Mouse (Mus musculus): ENCODE measurements around the gene Gpr27. TPM values are rescaled to one million over a fixed set of nuclear protein-coding genes. Genes with fewer than 3 reads are reported as not detected.
A peak's percentile ranks its signal among the peaks of the same experiment; 100 is the strongest.

Gpr27 gene
- polyA plus RNA-seq, 1 experiment from 2014 or later, result 6.5 TPM

GRCm38 (mm10) chr6:99684899-99685298 lies 7.6 kb upstream of the Gpr27 start:
- Histone ChIP-seq H3K36me3 (no peaks in the 10 kb centered on the region), H3K27ac (no peak overlapping the region), H3K4me2 (no peak overlapping the region), H3K9me3 (no peaks in the 10 kb centered on the region), H3K9ac (no peak overlapping the region), H3K4me3 (no peak overlapping the region), H3K4me1 (no peaks in the 10 kb centered on the region), H3K27me3 (peaks cover 2% of the 10 kb centered on the region; the same call in 1 of the 2 replicates)
- 56% methylated on average over 5 of the region's 5 CpGs for WGBS
- no peak for ATAC-seq (ENCODE audit: insufficient number of reproducible peaks, low FRiP score, low TSS enrichment, low read depth)

GRCm38 (mm10) chr6:99688513-99688912 lies 4.0 kb upstream of the Gpr27 start:
- Histone ChIP-seq H3K4me2 (no peak overlapping the region), H3K9ac (no peak overlapping the region), H3K9me3 (no peaks in the 10 kb centered on the region), H3K27ac (no peak overlapping the region), H3K4me1 (peaks cover 12% of the 10 kb centered on the region), H3K27me3 (peaks cover 35% of the 10 kb centered on the region), H3K4me3 (no peak overlapping the region), H3K36me3 (no peaks in the 10 kb centered on the region)
- ATAC-seq (ENCODE audit: insufficient number of reproducible peaks, low FRiP score, low TSS enrichment, low read depth), result no peak
- WGBS, result 82% methylated on average over 6 of the region's 6 CpGs

- Histone ChIP-seq H3K9ac (peak overlapping the region; percentile 77), H3K27me3 (peaks cover 56% of the 10 kb centered on the region), H3K4me1 (peaks cover 22% of the 10 kb centered on the region), H3K36me3 (peaks cover 4% of the 10 kb centered on the region; the same call in 1 of the 2 replicates), H3K4me2 (peak overlapping the region; percentile 94), H3K4me3 (peak overlapping the region; percentile 78), H3K27ac (peak overlapping the region; percentile 79; the same call in 1 of the 2 replicates), H3K9me3 (no peaks in the 10 kb centered on the region)
- peak; percentile 12; the same call in 1 of the 2 replicates for ATAC-seq (ENCODE audit: insufficient number of reproducible peaks, low FRiP score, low TSS enrichment, low read depth)
- 8% methylated on average over 25 of the region's 25 CpGs for WGBS
Observed at GRCm38 (mm10) chr6:99691666-99692205, 743 bp upstream of the Gpr27 start.

GRCm38 (mm10) chr6:99692916-99693841 lies 700 bp downstream of the Gpr27 start:
- Histone ChIP-seq H3K9ac (peak overlapping the region; percentile 77), H3K4me1 (peaks cover 22% of the 10 kb centered on the region), H3K27ac (peak overlapping the region; percentile 79), H3K4me2 (peak overlapping the region; percentile 94), H3K27me3 (peaks cover 68% of the 10 kb centered on the region), H3K9me3 (no peaks in the 10 kb centered on the region), H3K36me3 (peaks cover 4% of the 10 kb centered on the region; the same call in 1 of the 2 replicates), H3K4me3 (peak overlapping the region; percentile 78)
- ATAC-seq (ENCODE audit: insufficient number of reproducible peaks, low FRiP score, low TSS enrichment, low read depth), result no peak
- WGBS, result 1% methylated on average over 103 of the region's 110 CpGs

- peaks cover 13% of the 10 kb centered on the region for H3K4me1 ChIP-seq
- peaks cover 3% of the 10 kb centered on the region; the same call in 1 of the 2 replicates for H3K36me3 ChIP-seq
- 0 out of 2 replicates have a peak overlapping the region, but pooled peaks have one; percentile 10 for H3K4me2 ChIP-seq
- peak; percentile 79 for ATAC-seq (ENCODE audit: insufficient number of reproducible peaks, low FRiP score, low TSS enrichment, low read depth)
- WGBS, result 17% methylated on average over 3 of the region's 3 CpGs
- H3K9ac ChIP-seq, result no peak overlapping the region
- no peaks in the 10 kb centered on the region for H3K9me3 ChIP-seq
- peak overlapping the region; percentile 75 for H3K27ac ChIP-seq
- H3K4me3 ChIP-seq, result no peak overlapping the region
- H3K27me3 ChIP-seq, result peaks cover 24% of the 10 kb centered on the region
Observed at GRCm38 (mm10) chr6:99700484-99700883, 8.0 kb downstream of the Gpr27 start.

- H3K4me2 ChIP-seq, result no peak overlapping the region
- no peak overlapping the region for H3K27ac ChIP-seq
- H3K4me1 ChIP-seq, result 0 out of 2 replicates have a peak, but pooled peaks cover 3% of the 10 kb centered on the region
- H3K9me3 ChIP-seq, result no peaks in the 10 kb centered on the region
- H3K27me3 ChIP-seq, result peaks cover 5% of the 10 kb centered on the region; the same call in 1 of the 2 replicates
- H3K4me3 ChIP-seq, result no peak overlapping the region
- WGBS, result 65% methylated on average over 11 of the region's 11 CpGs
- no peaks in the 10 kb centered on the region for H3K36me3 ChIP-seq
- ATAC-seq (ENCODE audit: insufficient number of reproducible peaks, low FRiP score, low TSS enrichment, low read depth), result no peak
- H3K9ac ChIP-seq, result no peak overlapping the region
Observed at GRCm38 (mm10) chr6:99711576-99712101, 19.2 kb downstream of the Gpr27 start.

GRCm38 (mm10) chr6:99713256-99713655 lies 20.8 kb downstream of the Gpr27 start:
- no peak overlapping the region for H3K4me2 ChIP-seq
- no peak overlapping the region for H3K4me3 ChIP-seq
- H3K36me3 ChIP-seq, result no peaks in the 10 kb centered on the region
- 0 out of 2 replicates have a peak, but pooled peaks cover 3% of the 10 kb centered on the region for H3K4me1 ChIP-seq
- H3K9ac ChIP-seq, result no peak overlapping the region
- WGBS, result 79% methylated on average over 5 of the region's 5 CpGs
- ATAC-seq (ENCODE audit: insufficient number of reproducible peaks, low FRiP score, low TSS enrichment, low read depth), result no peak
- no peak overlapping the region for H3K27ac ChIP-seq
- H3K27me3 ChIP-seq, result peaks cover 5% of the 10 kb centered on the region; the same call in 1 of the 2 replicates
- H3K9me3 ChIP-seq, result no peaks in the 10 kb centered on the region

- H3K27ac ChIP-seq, result no peak overlapping the region
- no peaks in the 10 kb centered on the region for H3K36me3 ChIP-seq
- H3K4me3 ChIP-seq, result no peak overlapping the region
- 61% methylated on average over 6 of the region's 6 CpGs for WGBS
- H3K9me3 ChIP-seq, result no peaks in the 10 kb centered on the region
- peaks cover 5% of the 10 kb centered on the region; the same call in 1 of the 2 replicates for H3K27me3 ChIP-seq
- H3K4me2 ChIP-seq, result no peak overlapping the region
- H3K9ac ChIP-seq, result no peak overlapping the region
- 0 out of 2 replicates have a peak, but pooled peaks cover 3% of the 10 kb centered on the region for H3K4me1 ChIP-seq
- ATAC-seq (ENCODE audit: insufficient number of reproducible peaks, low FRiP score, low TSS enrichment, low read depth), result no peak
Observed at GRCm38 (mm10) chr6:99715191-99715590, 22.7 kb downstream of the Gpr27 start.

GRCm38 (mm10) chr6:99715913-99716312 lies 23.4 kb downstream of the Gpr27 start:
- Histone ChIP-seq H3K4me3 (no peak overlapping the region), H3K4me1 (0 out of 2 replicates have a peak, but pooled peaks cover 3% of the 10 kb centered on the region), H3K27me3 (peaks cover 5% of the 10 kb centered on the region; the same call in 1 of the 2 replicates), H3K36me3 (no peaks in the 10 kb centered on the region), H3K27ac (no peak overlapping the region), H3K9ac (no peak overlapping the region), H3K4me2 (no peak overlapping the region), H3K9me3 (no peaks in the 10 kb centered on the region)
- WGBS, result 68% methylated on average over 5 of the region's 6 CpGs
- ATAC-seq (ENCODE audit: insufficient number of reproducible peaks, low FRiP score, low TSS enrichment, low read depth), result no peak

GRCm38 (mm10) chr6:99721032-99721431 lies 28.6 kb downstream of the Gpr27 start:
- no peak overlapping the region for H3K9ac ChIP-seq
- peaks cover 7% of the 10 kb centered on the region for H3K4me1 ChIP-seq
- H3K4me2 ChIP-seq, result no peak overlapping the region
- no peaks in the 10 kb centered on the region for H3K36me3 ChIP-seq
- H3K27me3 ChIP-seq, result peaks cover 24% of the 10 kb centered on the region
- no peak for ATAC-seq (ENCODE audit: insufficient number of reproducible peaks, low FRiP score, low TSS enrichment, low read depth)
- H3K4me3 ChIP-seq, result no peak overlapping the region
- no peak overlapping the region for H3K27ac ChIP-seq
- 78% methylated on average over 9 of the region's 9 CpGs for WGBS
- H3K9me3 ChIP-seq, result no peaks in the 10 kb centered on the region

GRCm38 (mm10) chr6:99722390-99722789 lies 29.9 kb downstream of the Gpr27 start:
- Histone ChIP-seq H3K9me3 (no peaks in the 10 kb centered on the region), H3K4me3 (no peak overlapping the region), H3K4me2 (no peak overlapping the region), H3K9ac (no peak overlapping the region), H3K36me3 (no peaks in the 10 kb centered on the region), H3K27me3 (peaks cover 35% of the 10 kb centered on the region), H3K27ac (no peak overlapping the region), H3K4me1 (peaks cover 20% of the 10 kb centered on the region)
- no peak for ATAC-seq (ENCODE audit: insufficient number of reproducible peaks, low FRiP score, low TSS enrichment, low read depth)
- 84% methylated on average over 9 of the region's 9 CpGs for WGBS

Measured in limb, embryonic 15.5 days (tissue).